Mouse (Mus musculus) R1 (cell line): ENCODE results near the gene Colec11.

Source experiments
- DNase-seq: peaks from one replicate; pipeline ENCODE4 v3.0.0-alpha.2; 2018; ENCODE audit warnings: low read depth, low spot score

Colec11 gene

GRCm38 (mm10) chr12:28623195-28623594, at the start of gene Colec11:
Colec11 (minus strand) TSS chr12:28623377.
- no peak for DNase-seq

GRCm38 (mm10) chr12:28667287-28667686, 44.1 kb upstream of the Colec11 start:
- no peak for DNase-seq

DNA sequence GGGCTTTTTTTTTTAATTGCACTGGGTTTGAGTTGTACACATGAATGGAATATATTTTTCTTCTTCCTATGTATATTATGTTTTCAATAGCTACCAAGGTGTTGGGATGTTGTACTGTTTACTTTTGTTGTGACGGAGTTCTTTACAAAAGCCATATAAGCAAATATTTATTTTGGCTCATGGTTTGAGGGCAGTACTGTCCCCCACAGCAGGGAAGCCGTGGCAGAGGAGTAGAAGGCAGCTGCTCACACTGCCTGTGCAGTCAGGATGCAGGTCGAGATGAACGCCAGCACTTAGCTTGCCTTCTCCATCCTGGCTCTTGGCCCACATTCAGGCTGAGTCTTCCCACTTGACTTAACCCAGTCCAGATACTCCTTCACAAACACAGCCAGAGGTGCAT, 43.6 kb upstream of the Colec11 start:
- DNase-seq = no peak

GRCm38 (mm10) chr12:28662628-28663027, 39.5 kb upstream of the Colec11 start:
- no peak for DNase-seq

GRCm38 (mm10) chr12:28649141-28650110, 26.2 kb upstream of the Colec11 start, which contains the start of gene Rnaseh1:
Rnaseh1 (plus strand) TSS chr12:28649602.
- DNase-seq = peak; percentile 94

- no peak for DNase-seq
Measured at GRCm38 (mm10) chr12:28638778-28639177, 15.6 kb upstream of the Colec11 start.

DNA sequence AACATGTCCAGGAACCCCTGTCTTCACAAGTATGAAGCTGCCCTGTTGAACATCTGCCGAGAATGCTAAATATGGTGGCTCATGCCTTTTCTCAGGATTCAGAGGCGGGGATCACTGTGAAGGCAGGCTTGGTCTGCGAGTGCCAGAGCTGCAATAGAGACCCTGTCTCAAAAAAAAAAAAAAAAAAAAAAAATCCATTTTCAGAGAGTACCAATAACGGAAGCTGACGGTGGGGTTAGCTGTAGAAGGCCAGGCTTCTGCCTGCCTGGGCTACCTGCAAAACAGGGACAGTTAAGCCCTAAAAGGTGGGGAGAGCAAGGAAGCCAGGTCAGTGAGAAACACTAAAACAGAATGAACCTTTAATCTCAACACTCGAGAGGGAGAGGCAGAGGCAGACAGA, 13.4 kb upstream of the Colec11 start:
- DNase-seq = peak; percentile 57

DNA sequence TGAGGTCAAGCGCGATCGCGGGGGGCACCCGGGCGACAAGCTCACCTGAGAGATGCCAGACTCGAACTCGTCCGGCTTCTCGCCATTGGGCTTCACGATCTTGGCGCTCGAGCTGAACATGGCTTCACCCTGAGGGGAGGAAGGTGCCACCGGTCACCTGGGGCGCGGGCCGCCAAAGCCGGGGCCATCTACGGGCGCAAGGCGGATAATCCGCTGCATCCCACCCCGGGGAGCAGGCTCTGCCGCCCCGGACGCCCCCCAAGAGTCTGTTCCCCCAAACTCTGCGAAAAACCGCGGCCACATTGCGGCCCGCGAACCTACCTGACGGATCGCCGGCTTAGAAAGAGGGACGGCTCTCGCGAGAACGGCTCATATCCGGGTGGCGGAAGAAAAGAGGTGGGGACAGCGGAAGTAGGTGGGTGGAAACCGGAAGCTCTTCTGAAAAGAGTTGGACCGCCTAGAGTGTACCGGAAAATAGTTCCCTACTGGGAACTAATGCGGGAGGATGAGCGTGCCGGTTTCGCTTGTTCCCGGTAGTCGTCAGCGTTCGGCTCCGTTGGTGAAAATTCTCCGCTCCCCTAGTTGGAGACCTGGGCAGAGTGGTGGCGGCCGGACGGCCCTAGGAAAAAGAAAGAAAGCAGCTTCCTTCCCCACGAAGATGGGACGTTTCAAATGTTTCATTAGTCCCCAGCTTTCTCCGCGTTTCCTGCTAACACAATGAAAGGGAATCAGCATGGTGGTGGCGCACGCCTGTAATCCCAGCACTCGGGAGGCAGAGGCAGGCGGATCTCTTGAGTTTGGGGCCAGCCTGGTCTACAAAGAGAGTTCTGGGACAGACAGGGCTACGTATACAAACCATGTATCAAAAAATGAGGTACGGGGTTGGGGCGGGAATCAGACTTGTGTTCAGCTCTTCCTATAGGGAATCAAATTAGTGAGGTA, 12.6 kb upstream of the Colec11 start, which contains the start of gene Rps7:
Gene Rps7 (minus strand): TSS at position 419 of the 942 bp plus-strand sequence.
- DNase-seq = peak; percentile 96

DNA sequence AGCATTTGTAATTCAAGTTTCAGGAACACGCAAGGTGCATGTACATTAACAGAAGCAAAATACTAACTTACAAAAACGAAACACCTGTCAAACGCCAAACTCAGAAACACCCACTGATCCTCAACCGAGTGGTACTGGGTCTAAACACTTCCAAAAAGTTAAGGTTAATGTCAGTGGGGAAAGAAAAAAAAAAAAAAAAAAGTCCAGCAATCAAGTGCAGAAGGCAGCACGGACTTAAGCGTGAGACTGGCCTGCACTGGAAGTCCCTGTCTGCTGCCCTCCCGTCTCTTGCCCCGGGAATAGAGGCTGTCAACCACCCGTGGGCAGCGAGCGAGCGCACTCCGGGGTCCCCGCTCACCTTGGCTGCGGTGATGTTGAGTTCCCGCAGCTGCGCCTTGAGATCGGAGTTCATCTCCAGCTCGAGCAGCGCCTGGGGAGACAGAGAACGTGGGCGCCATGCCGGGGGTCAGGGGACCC, 11.9 kb upstream of the Colec11 start:
- DNase-seq = no peak

DNA sequence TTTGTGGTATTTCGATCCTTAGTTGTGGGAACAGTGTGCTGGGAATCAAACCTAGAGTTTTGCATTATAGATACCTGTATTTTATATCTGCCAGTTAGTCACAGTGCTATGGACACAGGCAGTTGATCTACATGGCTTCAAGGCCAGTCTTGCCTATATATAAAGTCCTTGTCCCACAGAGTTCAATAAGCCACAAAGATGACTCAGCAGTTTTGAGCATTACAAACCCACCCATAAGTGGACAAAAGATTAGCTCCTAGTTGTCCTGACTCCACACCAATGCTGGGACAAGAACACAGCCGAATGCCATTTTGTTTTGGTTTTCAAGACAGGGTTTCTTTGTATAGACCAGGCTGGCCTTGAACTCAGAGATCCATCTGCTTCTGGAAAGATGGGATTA, 5.3 kb upstream of the Colec11 start:
- DNase-seq = peak; percentile 58

DNA sequence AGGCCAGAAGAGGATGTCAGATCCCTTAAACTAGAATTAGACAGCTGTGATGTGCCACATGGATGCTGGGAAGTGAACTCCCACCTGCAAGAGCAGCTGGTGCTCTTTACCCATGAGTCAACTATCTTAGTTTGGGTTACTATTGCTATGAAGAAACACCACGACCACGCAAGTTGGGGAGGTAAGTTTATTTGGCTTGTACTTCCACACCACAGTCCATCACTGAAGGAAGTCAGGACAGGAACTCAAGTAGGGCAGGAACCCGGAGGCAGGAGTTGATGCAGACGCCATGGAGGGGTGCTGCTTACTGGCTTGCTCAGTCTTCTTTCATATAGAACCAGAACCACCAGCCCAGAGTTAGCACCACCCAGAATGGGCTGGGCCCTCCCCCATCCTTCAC, 3.9 kb upstream of the Colec11 start:
- DNase-seq = peak; percentile 18

GRCm38 (mm10) chr12:28625407-28625806, 2.2 kb upstream of the Colec11 start:
- no peak for DNase-seq

GRCm38 (mm10) chr12:28624251-28624650, 1.1 kb upstream of the Colec11 start:
- DNase-seq = no peak

GRCm38 (mm10) chr12:28622641-28623040, 536 bp downstream of the Colec11 start:
- DNase-seq = no peak

GRCm38 (mm10) chr12:28622167-28622532, 1.0 kb downstream of the Colec11 start:
- no peak for DNase-seq

GRCm38 (mm10) chr12:28621451-28622166, 1.6 kb downstream of the Colec11 start:
- no peak for DNase-seq

GRCm38 (mm10) chr12:28617297-28617696, 5.9 kb downstream of the Colec11 start:
- DNase-seq = no peak

GRCm38 (mm10) chr12:28614401-28614800, 8.8 kb downstream of the Colec11 start:
- no peak for DNase-seq

- no peak for DNase-seq
Measured at GRCm38 (mm10) chr12:28612391-28612790, 10.8 kb downstream of the Colec11 start.

GRCm38 (mm10) chr12:28607546-28608305, 15.5 kb downstream of the Colec11 start:
- DNase-seq = no peak
